Mouse (Mus musculus): ENCODE data around the gene Vgll4. TPM values are rescaled to one million over a fixed set of nuclear protein-coding genes. Genes with fewer than 3 reads are reported as not detected.

Vgll4 gene
- total RNA-seq, 2 experiments from 2014 or later, result 46.9 to 49.2 TPM

DNA sequence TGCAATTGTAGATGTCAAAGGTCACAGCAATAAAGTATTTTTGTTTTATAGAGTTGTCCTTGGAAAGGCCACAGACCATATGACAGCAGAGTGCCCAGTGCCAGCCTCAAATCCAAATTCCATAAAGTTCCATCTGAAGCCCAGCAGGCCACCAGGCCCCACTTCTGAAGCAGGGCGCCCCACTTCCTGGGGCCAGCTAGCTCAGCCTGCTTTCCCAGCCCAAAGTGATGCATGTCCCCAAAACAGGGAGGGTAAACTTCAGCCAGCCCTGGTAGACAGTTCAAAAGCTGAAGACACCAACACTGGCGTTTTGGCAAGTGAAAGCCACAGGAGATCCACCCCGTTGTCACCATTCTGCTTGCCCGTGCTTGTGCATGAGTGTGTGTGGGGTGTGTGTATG lies 157.0 kb downstream of the Vgll4 start:
- no peak for DNase-seq (ENCODE audit: low spot score in 2 of 2)

DNA sequence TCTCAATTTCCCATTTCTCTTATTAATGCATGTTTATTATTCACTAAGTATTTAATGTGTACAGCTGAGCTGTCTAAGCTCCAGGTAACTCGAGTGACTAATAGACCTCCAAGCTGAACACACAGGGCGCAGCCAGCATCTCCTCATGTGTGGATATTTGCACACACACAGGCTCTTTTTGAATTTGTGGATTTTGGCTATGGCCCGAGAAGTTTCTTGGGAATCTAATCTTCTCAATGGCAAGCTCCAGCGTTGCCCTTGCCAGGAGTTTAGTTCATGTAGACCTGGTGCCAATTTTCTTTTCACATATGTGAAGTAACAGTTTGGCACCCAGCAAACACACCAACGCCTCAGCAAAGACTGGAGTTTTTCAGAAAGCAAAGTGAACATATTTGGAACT lies 157.5 kb downstream of the Vgll4 start:
- DNase-seq (ENCODE audit: low spot score in 2 of 2), result no peak

Other genes with a start within 250 kb of the Vgll4 start
- 10 to 100 TPM; 17.2 to 18.5 TPM for gene Tamm41, start 67.9 kb upstream of the Vgll4 start, total RNA-seq (2021)
- gene Syn2, start 164.9 kb upstream of the Vgll4 start, total RNA-seq (2021), result 100 to 1,000 TPM; 579 to 589 TPM